Mouse (Mus musculus): ENCODE data around the gene Olfr259. TPM values are rescaled to one million over a fixed set of nuclear protein-coding genes. Genes with fewer than 3 reads are reported as not detected.

Olfr259 gene
- polyA plus RNA-seq (2012; ENCODE audit: insufficient read depth, insufficient read length, low replicate concordance, missing spikeins) = not detected in 2 replicates

- H3K4me1 ChIP-seq (ENCODE audit: control insufficient read depth, insufficient read depth, low read length) = no peaks in the 10 kb centered on the region
- no peak within 1 kb of the TSS for H3K4me3 ChIP-seq (ENCODE audit: insufficient read depth, low read depth, low read length)
- no peak within 1 kb of the TSS for H3K27ac ChIP-seq (ENCODE audit: insufficient read depth, low read depth, low read length)
- TF ChIP-seq POLR2A (IDR thresholded peaks at IDR 0.05; ENCODE audit: insufficient read depth, low read depth, low read length) (no peak), CTCF (IDR thresholded peaks at IDR 0.05; ENCODE audit: insufficient read depth, low read depth, low read length) (no peak)
Observed at GRCm38 (mm10) chr2:87114467-87114866, at the start of gene Olfr259. Olfr259 (minus strand) TSS chr2:87114567.

GRCm38 (mm10) chr2:87152524-87152923 lies 38.2 kb upstream of the Olfr259 start, which contains the start of gene Olfr1111:
Olfr1111 (minus strand) TSS chr2:87152624.
- no peak within 1 kb of the TSS for H3K4me3 ChIP-seq (ENCODE audit: insufficient read depth, low read depth, low read length)
- no peak within 1 kb of the TSS for H3K27ac ChIP-seq (ENCODE audit: insufficient read depth, low read depth, low read length)
- no peak for TF ChIP-seq POLR2A (IDR thresholded peaks at IDR 0.05; ENCODE audit: insufficient read depth, low read depth, low read length)
- no peaks in the 10 kb centered on the region for H3K4me1 ChIP-seq (ENCODE audit: control insufficient read depth, insufficient read depth, low read length)

DNA sequence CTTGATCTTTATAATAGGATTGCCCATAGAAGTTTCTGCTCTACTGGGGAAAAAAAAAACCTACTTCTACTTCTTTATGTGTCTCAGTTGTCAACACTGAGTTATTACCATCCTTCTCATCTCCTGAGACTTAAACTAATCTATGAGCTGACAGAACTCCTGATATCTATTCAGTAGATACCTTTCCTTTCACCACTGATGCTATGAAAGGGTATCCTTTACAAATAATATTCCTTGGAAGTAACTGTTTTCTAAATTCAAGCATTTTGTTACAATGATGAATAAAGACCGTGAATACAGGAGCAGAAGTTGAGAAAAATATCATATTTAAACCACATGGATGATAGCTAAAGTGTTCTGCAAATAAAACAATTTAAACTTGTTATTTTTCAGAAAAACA lies 25.8 kb upstream of the Olfr259 start, which contains the start of gene Olfr1110:
Gene Olfr1110, minus strand, starts transcription at position 101 of the 400 bp plus-strand sequence.
- TF ChIP-seq CTCF (IDR thresholded peaks at IDR 0.05; ENCODE audit: insufficient read depth, low read depth, low read length) (no peak), POLR2A (IDR thresholded peaks at IDR 0.05; ENCODE audit: insufficient read depth, low read depth, low read length) (no peak)
- Histone ChIP-seq H3K4me1 (ENCODE audit: control insufficient read depth, insufficient read depth, low read length) (no peaks in the 10 kb centered on the region), H3K4me3 (ENCODE audit: insufficient read depth, low read depth, low read length) (no peak within 1 kb of the TSS), H3K27ac (ENCODE audit: insufficient read depth, low read depth, low read length) (no peak within 1 kb of the TSS)
- WGBS = 80% methylated on average over 1 of the region's 1 CpGs

DNA sequence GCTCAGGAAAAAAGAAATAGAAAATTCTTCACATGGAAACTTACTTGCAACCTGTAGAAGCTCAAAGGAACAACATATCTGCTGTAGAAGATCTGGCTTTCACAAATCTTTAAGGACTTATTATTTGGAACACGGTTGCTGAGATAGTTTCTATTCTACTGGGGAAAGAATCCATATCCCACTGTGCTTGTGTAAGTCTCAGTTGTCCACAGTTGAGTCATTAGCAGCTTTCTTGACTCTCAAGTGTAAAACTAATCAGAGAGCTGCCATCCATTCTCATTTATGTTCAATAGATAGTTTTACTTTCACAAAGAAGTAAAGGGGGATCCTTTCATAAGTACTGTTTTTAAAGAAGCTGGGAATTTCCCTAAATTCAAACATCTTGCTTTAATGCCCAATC lies 18.5 kb downstream of the Olfr259 start, which contains the start of gene Olfr1109:
Gene Olfr1109, minus strand, starts transcription at position 101 of the 400 bp plus-strand sequence.
- TF ChIP-seq POLR2A (IDR thresholded peaks at IDR 0.05; ENCODE audit: insufficient read depth, low read depth, low read length) = no peak
- TF ChIP-seq CTCF (IDR thresholded peaks at IDR 0.05; ENCODE audit: insufficient read depth, low read depth, low read length) = no peak
- Histone ChIP-seq H3K27ac (ENCODE audit: insufficient read depth, low read depth, low read length) (no peak within 1 kb of the TSS), H3K4me3 (ENCODE audit: insufficient read depth, low read depth, low read length) (no peak within 1 kb of the TSS), H3K4me1 (ENCODE audit: control insufficient read depth, insufficient read depth, low read length) (no peaks in the 10 kb centered on the region)
- 23% methylated on average over 1 of the region's 1 CpGs for WGBS

GRCm38 (mm10) chr2:87075717-87076116 lies 38.6 kb downstream of the Olfr259 start, which contains the start of gene Olfr1107:
Olfr1107 (minus strand) TSS chr2:87075817.
- H3K4me1 ChIP-seq (ENCODE audit: control insufficient read depth, insufficient read depth, low read length) = no peaks in the 10 kb centered on the region
- no peak within 1 kb of the TSS for H3K27ac ChIP-seq (ENCODE audit: insufficient read depth, low read depth, low read length)
- TF ChIP-seq POLR2A (IDR thresholded peaks at IDR 0.05; ENCODE audit: insufficient read depth, low read depth, low read length) (no peak), CTCF (IDR thresholded peaks at IDR 0.05; ENCODE audit: insufficient read depth, low read depth, low read length) (no peak)
- 77% methylated on average over 1 of the region's 1 CpGs for WGBS
- H3K4me3 ChIP-seq (ENCODE audit: insufficient read depth, low read depth, low read length) = no peak within 1 kb of the TSS

Other genes with a start within 250 kb of the Olfr259 start
- gene Gm13723, start 239.8 kb downstream of the Olfr259 start, polyA plus RNA-seq (2012; ENCODE audit: insufficient read depth, insufficient read length, low replicate concordance, missing spikeins) = not detected in 2 replicates
- not detected in 2 replicates for gene Olfr1097, start 222.4 kb downstream of the Olfr259 start, polyA plus RNA-seq (2012; ENCODE audit: insufficient read depth, insufficient read length, low replicate concordance, missing spikeins)
- not detected in 2 replicates for gene Olfr1098, start 190.0 kb downstream of the Olfr259 start, polyA plus RNA-seq (2012; ENCODE audit: insufficient read depth, insufficient read length, low replicate concordance, missing spikeins)
- not detected in 2 replicates for gene Olfr1099, start 153.9 kb downstream of the Olfr259 start, polyA plus RNA-seq (2012; ENCODE audit: insufficient read depth, insufficient read length, low replicate concordance, missing spikeins)
- gene Olfr1100, start 134.6 kb downstream of the Olfr259 start, polyA plus RNA-seq (2012; ENCODE audit: insufficient read depth, insufficient read length, low replicate concordance, missing spikeins) = not detected in 2 replicates
- gene Olfr1101, start 123.3 kb downstream of the Olfr259 start, polyA plus RNA-seq (2012; ENCODE audit: insufficient read depth, insufficient read length, low replicate concordance, missing spikeins) = not detected in 2 replicates
- gene Olfr1102, start 116.2 kb downstream of the Olfr259 start, polyA plus RNA-seq (2012; ENCODE audit: insufficient read depth, insufficient read length, low replicate concordance, missing spikeins) = not detected in 2 replicates
- gene Olfr1104, start 87.5 kb downstream of the Olfr259 start, polyA plus RNA-seq (2012; ENCODE audit: insufficient read depth, insufficient read length, low replicate concordance, missing spikeins) = not detected in 2 replicates
- not detected in 2 replicates for gene Olfr1105, start 78.0 kb downstream of the Olfr259 start, polyA plus RNA-seq (2012; ENCODE audit: insufficient read depth, insufficient read length, low replicate concordance, missing spikeins)
- gene Olfr1106, start 62.3 kb downstream of the Olfr259 start, polyA plus RNA-seq (2012; ENCODE audit: insufficient read depth, insufficient read length, low replicate concordance, missing spikeins) = not detected in 2 replicates
- not detected in 2 replicates for gene Olfr1107, start 38.8 kb downstream of the Olfr259 start, polyA plus RNA-seq (2012; ENCODE audit: insufficient read depth, insufficient read length, low replicate concordance, missing spikeins)
- gene Olfr1109, start 18.6 kb downstream of the Olfr259 start, polyA plus RNA-seq (2012; ENCODE audit: insufficient read depth, insufficient read length, low replicate concordance, missing spikeins) = not detected in 2 replicates
- gene Olfr1110, start 25.7 kb upstream of the Olfr259 start, polyA plus RNA-seq (2012; ENCODE audit: insufficient read depth, insufficient read length, low replicate concordance, missing spikeins) = not detected in 2 replicates
- gene Olfr1111, start 38.1 kb upstream of the Olfr259 start, polyA plus RNA-seq (2012; ENCODE audit: insufficient read depth, insufficient read length, low replicate concordance, missing spikeins) = not detected in 2 replicates
- not detected in 2 replicates for gene Olfr1112, start 73.2 kb upstream of the Olfr259 start, polyA plus RNA-seq (2012; ENCODE audit: insufficient read depth, insufficient read length, low replicate concordance, missing spikeins)
- not detected in 2 replicates for gene Olfr1113, start 94.4 kb upstream of the Olfr259 start, polyA plus RNA-seq (2012; ENCODE audit: insufficient read depth, insufficient read length, low replicate concordance, missing spikeins)
- not detected in 2 replicates for gene Olfr1115, start 133.4 kb upstream of the Olfr259 start, polyA plus RNA-seq (2012; ENCODE audit: insufficient read depth, insufficient read length, low replicate concordance, missing spikeins)
- gene Olfr1116, start 153.0 kb upstream of the Olfr259 start, polyA plus RNA-seq (2012; ENCODE audit: insufficient read depth, insufficient read length, low replicate concordance, missing spikeins) = not detected in 2 replicates
- gene Olfr1118, start 193.0 kb upstream of the Olfr259 start, polyA plus RNA-seq (2012; ENCODE audit: insufficient read depth, insufficient read length, low replicate concordance, missing spikeins) = not detected in 2 replicates
- gene Olfr1120, start 240.2 kb upstream of the Olfr259 start, polyA plus RNA-seq (2012; ENCODE audit: insufficient read depth, insufficient read length, low replicate concordance, missing spikeins) = not detected in 2 replicates